Mouse (Mus musculus) lung, postnatal 0 days (tissue): ENCODE measurements at regions not wholly inside any gene's neighbourhood (a gene's known extent, or its start where the extent isn't known, plus 50 kb on each side); places are given as distances from the start of the nearest gene placed in this dataset.

Experiments used
- CTCF ChIP-seq: IDR thresholded peaks from 2 replicates; pipeline ENCODE4 v1.5.1; 2016; ENCODE audit warnings: antibody characterized with exemption, mild to moderate bottlenecking
- EP300 ChIP-seq: IDR thresholded peaks from 2 replicates; pipeline ENCODE4 v1.6.1; 2016; ENCODE audit warnings: antibody characterized with exemption, mild to moderate bottlenecking, control low read depth

DNA sequence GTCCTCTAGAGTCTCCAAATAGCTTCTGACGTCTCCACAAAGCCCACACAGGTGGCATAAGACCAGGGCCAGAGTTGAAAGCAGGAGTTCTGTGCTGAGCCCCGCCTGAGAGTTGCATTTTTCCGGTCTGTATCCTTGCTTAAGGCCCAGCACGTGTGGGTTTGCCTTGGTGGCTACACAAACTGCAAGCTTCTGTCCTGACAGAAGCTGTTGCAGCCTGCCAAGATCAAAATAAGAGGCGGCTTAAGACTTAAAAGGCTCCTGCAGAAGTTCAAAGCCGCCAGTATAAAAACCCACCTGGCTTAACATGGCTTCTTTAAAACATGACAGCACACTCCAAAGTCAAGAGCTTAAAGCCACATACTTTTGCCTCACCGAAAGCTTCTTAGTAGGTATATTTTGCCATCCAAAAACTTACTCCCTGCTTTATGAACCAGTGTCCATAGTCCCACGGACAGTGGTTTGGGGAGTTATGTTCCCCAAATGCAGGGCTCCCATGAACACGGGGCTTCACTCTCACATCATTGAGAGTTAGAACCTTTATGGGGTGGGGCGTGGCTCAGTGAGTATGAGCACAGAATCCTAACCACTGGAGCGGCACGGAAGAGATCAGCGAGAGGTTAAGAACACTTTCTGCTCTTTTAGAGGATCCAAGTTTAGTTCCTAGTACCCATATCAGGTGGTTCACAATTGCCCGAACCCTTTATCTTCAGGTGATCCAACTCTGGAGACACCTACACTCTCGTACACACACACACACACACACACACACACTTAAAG is 67.9 kb downstream of the Snrpe start:
- TF ChIP-seq CTCF (no peak), EP300 (no peak)
